Mouse (Mus musculus) E14TG2a.4 (cell line): Measurements from ENCODE around the gene St8sia1.

Experiments
- CTCF ChIP-seq: conservative IDR thresholded peaks from 2 replicates; pipeline ENCODE4 v1.5.1; 2014; ENCODE audit warnings: low read length
- POU5F1 ChIP-seq: IDR thresholded peaks from 2 replicates; pipeline ENCODE4 v1.6.1; 2014; ENCODE audit warnings: low read length, borderline replicate concordance

- TF ChIP-seq CTCF (peak; percentile 27), POU5F1 (no peak)
These were observed 506 bp upstream of the St8sia1 start for GRCm38 (mm10) chr6:142964531-142965385.
